Mouse (Mus musculus): ENCODE results near the gene Asic2.

Asic2 gene

DNA sequence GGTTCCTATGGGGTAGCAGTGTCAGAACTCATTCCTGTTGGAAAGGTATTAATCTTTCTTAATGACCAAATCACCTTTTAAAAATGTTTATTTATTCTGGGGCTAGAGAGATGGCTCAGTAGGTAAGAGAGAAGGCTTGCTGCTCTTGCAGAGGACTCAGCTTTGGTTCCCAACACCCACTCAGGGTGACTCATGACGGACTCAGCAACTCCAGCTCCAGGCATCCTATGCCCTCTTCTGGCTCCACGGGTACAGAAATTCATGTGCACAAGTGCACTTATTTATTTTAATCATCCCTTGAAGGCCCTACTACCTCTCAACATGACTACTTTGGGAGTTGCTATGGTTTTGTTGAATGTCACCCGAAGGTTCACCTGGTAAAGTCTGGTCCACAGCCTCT is 780.4 kb downstream of the Asic2 start:
- DNase-seq (ENCODE audit: low spot score), result no peak

DNA sequence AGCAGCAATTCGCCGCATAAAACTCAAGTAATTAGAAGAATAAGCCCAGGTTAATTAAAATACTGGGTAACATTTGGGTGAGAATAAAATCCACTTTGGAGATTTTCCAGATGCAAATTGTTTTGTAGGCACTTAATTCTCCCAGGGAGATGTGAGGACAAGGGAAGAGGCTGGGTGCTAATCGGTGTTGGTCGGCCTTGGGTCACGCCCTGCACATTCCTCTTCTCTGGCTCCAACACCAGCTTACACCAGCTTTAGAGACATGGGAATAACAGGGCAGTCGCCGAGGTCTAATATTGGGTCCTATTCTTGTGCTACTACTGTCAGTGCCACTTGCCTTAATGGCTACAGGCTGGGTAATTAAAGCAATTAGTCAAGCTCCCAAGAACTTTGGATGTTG is 783.5 kb downstream of the Asic2 start:
- no peak for DNase-seq (ENCODE audit: low spot score)

DNA sequence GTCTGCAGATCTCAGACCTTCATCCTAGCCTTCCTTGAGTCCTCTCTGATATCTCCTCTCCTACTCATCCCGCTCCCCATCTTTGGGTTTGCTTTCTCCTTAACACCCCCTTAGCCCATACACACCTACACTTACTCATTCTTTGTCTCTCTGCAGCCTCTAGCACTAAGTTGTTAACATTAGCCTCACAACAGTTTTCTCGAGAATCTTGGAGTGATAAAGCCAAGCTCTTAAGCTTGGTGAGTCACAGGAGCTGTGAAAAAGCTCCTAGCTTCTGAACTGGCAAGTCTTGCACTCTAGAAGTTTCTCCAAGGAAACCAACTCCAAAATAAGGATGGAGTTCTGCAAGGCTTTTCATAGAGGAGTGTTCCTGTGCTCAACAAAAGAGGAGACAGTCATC is 803.4 kb downstream of the Asic2 start:
- no peak for DNase-seq (ENCODE audit: low spot score)

DNA sequence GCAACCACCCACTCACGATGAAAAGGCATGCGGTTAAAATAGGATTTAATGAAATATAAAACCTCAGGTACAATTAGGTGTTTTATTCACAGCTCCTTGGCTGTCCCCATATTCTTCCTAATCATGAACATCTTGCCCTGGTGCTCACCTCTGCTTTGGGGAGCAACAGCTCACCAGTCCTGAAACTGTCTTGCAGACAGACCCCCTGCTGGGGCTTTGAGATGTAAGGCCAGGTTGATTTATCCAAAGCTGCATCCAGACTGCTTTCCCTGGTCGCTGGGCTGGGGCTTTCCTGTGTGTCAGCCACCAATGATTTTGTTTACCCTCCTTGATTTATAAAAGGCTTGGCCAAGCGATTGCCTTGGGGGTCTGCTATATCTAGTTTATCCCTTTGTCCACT is 805.2 kb downstream of the Asic2 start:
- no peak for DNase-seq (ENCODE audit: low spot score)

DNA sequence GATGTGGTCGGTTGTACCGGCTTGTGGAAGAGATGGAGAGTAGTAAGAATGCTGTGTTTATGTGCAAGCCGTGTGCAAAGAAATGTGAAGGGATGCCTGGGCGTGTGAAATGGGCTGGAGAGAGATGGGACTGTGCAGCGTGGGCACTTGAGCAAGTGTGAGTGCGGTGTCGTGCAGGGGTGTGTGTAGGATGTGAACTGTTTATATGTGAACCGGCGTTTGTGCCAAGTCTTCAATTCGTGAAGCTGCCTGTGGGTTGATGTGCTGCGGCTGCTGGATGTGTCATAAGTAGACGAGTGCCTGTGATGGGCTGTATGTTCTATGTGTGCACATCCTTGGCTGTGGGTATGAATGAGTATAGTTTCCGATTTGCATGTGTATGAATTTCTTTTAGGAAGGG is 814.4 kb downstream of the Asic2 start:
- DNase-seq (ENCODE audit: low spot score), result no peak

DNA sequence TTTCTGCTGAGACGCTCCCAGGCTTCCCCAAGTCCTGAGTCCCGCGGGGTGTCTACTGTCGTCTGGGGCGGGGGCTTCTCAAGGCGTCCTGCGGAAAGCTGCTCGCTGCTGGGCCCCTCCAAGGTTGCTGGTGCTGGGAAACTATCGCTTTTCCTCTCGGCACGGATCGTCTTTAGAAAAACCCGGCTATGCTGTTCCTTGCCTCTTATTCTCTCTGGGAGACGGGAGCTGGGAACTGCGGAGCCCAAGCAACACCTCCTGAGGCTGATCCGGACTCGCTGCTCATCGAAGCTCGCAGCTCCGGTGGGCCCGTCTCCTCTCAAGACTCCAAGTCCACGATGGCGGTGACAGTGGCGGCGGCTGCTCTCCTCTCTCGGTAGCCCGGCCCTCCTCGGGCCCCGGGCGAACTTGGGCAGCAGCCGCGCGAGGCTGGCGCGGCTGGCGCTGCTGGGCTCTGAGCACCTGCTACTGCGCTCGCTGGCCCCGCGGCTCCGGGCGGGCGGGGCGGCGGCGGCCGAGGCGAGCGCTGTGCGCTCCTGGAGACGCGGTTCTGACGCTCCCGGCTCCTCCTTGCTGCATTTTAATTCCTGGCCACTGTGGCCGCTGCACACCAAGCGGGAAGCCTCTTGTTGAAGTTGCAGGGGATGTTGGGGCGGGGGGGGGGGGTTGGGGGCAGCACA is 815.0 kb downstream of the Asic2 start:
- DNase-seq (ENCODE audit: low spot score), result no peak

DNA sequence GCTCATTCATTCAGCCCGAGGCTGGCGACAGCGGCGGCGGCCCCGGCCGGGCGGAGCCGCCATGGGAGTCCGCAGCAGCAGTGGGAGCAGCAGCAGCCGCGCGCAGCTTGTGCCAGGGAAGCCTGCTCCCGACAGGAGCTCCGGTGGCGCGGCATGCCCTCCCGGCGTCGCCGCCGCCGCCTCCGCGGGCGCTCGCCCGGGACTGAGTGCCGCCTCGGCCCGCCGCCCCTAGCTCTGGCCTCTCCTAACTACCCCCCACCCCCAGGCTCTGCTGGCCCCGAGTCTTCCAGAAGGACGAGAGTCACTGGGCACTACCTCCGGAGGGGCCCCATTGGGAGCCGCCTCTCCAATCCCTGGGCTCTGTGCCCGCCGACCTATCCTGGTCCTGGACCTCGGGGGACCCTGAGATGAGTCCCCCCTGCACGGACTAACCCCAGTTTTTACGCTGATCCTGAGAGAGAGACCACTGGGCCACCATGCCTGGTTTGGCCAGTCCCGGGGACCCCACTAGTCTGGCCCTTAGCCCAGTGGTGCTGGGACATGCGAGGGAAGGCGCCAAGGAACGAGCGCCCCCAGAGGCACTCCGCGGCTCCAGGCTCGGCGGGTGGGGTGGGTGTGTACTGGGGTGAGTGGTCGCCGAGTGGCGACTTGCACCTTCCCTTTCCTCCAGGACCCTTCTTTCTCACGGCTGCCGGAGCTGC is 815.6 kb downstream of the Asic2 start:
- no peak for DNase-seq (ENCODE audit: low spot score)

DNA sequence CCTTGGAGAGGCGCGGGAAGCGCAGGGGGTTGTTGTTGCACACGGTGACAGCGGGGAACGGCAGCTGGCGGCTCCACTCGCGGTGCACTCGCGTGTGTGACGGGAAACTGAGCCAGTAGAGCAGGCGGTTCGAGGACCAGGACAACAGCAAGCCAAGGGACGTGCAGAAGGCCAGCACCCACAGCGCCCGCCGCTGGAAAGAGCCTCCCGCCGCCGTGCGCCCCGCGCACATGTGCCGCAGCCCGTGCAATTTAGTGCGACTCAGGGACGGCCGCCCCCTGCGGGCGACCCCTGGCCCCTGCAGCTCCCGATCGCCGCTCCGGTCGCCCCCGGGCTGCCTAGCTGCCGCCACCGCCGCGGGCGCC is 816.3 kb downstream of the Asic2 start:
- DNase-seq (ENCODE audit: low spot score), result no peak

DNA sequence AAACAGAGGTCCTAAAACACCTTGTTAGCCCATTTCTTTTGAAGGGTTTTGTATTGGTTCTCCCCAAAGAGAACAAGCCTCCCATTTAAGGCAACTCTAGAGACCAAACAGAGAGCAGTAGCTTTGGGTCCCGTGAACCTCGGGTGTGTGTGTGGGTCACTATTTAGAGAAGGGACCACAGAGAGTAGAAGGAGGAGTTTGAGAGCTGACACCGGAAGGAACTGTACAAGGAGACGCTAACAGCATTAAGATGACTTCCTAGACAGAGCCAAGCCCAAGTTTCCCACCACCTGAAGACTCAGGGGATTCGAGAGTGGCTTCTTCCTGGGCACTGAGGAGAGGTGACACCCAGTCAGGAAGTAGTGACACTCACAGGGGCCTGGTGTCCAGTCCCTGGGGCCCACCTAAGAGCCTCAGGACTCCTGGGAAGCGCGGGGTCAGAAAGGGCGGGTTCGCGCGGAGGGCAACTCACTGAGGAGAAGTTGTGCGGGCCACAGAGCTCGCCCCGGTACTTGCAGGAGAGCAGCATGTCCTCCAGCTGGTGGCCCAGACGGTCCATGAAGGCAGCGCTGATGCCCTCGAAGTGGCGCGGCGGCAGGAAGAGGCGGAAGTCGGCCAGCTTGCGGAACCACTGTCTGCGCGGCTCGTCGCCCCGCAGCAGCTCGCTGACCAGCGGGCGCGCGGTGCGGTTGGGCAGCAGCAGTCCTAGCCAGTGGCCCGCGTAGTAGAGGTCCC is 816.8 kb downstream of the Asic2 start:
- DNase-seq (ENCODE audit: low spot score), result no peak

DNA sequence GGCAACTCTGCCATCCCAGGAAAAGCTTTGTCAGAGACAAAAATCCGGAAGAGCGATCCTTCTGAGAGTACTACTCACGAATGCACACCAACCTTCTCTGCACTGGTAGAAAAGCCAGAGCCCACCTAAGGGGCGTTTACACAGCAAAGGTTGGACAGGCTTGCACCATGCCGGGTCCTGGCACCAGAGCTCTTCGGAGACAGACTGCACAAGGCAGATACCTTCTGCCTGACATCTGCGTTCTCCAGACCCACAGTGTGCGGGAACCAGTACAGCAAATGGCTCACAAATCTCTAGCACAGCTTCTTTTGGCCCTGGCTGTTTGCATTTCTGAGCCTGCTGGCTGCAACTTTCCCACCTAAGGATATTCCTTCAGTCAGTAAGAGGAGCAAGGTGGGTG is 817.6 kb downstream of the Asic2 start:
- no peak for DNase-seq (ENCODE audit: low spot score)

DNA sequence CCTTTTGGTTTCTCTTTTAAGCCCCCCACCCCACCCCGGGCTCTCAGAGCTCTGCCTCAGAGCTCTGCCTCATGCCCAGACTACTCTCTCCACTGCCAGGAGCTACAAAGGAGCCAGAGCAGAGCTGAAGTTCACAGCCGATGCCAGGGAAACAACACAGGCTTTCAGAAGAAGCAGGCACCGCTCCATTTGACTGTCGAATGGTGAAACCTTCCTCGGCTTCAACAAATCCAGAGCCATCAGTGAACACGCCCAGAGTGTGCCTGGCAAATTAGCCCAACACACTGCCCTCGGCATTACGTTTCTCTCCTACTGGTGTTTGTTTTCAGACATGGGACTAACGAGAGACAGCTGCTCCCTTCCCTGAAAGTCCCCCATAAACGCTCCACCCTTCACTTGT is 819.8 kb downstream of the Asic2 start:
- no peak for DNase-seq (ENCODE audit: low spot score)

DNA sequence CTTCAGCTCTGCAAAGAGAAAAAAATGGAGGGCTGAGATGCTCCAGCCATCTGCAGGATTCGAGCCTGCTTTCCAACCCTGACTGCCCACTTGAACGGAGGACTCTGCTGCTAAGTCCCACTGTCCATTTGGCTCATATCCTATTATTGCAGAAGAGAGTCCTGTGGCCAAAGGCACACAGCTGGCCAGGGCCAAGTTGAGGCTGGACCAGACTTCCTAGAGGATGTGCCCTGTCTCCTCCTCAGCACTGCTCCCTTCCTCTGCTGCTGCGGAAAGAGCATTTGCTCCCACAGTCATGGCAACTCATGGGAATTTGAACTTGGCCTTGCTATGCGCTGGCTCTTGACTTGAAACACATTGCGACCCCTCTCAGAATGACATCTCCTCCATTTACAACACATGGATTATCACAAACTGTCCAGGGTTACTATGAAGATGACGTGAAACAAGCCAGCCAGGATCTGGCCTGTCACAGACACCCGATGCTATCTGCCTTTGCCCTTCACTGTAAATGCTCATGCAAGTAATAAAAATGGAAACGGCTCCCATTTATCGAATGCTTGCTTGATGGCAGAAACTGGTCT is 821.6 kb downstream of the Asic2 start:
- DNase-seq (ENCODE audit: low spot score), result no peak

DNA sequence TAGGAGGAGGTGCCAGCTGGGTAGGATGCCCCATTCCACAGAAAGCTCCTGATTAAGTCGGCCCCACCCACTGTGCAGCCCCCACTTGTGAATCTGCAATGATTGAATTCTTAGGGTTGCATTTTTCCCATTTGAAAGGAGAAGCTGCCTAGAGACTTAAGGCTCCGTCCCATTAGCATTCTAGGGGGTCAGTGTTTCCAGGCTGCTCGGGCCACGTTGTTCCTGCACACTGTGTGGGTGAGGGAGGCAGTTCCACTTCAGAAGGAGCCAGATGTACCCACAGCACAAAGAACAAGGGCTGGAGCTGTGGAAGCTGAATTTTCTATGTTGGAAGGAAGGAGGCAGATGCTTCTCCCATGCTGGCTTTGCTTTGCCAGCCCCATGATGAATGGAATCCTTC is 833.1 kb downstream of the Asic2 start:
- DNase-seq (ENCODE audit: low spot score), result no peak

DNA sequence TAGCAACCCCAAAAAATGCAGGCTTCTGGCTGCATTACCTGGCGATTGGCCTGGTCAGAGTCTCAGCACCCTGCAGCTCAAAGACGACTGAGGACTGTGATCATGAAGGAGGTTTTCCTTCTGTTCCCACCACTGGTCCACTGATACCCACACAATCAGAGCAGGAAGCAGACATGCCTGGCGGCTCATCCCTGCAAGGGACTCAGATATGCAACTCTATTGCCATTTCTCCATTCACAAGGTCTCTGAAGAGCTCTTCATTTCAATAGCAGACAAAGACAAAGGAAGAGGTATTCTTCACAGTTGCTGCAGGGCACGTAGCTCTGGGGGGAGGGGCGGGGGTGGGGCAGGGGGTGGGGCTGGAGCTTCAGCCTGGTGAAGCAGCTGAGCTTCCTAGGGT is 834.3 kb downstream of the Asic2 start:
- DNase-seq (ENCODE audit: low spot score), result no peak

DNA sequence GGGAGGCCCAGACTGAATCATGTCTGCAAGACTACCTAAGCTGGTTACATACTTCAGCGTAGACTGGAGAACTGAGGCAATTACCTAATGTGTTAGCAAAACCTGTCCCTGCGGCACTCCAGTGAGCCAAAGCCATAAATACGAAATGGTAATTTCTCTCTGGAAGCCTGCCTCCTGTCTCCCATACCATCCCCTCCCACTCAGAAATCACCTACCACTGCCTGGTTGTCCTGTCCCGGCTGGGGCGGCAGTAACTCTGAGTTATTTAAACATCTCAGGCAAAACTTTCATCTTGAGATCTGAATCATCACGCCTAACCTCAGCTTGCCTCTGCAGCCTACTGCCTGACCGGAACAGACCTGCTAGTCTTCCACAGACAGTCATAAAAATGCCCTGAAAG is 835.6 kb downstream of the Asic2 start:
- DNase-seq (ENCODE audit: low spot score), result no peak

DNA sequence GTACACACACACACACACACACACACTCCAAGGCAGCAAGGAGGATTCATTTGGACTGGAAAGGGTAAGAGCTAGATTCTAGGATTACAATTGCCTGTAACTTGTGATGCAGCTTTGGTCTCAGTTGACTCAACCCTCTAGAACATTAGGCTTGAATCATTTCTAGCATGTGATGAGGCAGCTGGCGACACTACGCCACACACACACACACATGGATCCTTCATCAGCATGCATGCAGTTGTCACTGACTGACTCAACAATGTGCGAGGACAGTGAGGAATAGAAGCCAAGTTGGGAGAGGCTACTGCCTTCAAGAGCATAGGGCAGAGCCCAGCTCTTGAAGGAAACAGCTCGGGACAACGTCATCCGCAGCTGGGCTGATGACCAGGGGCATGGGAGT is 843.9 kb downstream of the Asic2 start:
- no peak for DNase-seq (ENCODE audit: low spot score)

DNA sequence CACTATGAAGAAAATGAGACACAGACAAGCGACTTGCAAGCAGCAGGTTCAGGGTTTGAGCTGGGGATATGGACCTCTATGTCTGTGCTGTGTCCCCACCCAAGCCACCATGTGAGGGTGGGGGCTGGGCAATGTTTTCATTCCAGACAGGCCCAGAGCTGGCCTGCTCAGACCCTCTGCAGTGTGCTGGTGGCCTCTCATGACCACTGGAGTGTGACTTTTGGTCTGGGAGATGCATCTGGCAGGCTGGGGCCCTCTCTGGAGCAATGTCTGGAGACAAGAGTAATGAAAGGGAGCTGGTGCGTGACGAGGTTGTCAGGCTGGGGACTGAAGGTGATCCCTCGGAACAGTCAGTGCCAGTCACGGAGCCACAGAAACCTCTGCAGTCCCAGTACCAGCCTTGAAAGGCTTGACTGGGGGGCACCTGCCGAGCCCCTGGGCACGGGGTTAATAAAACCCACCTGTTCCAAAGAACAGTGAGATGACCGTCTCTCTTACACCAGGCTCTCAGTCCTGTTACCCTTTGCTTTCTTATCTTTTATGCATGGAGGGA is 848.2 kb downstream of the Asic2 start:
- no peak for DNase-seq (ENCODE audit: low spot score)

DNA sequence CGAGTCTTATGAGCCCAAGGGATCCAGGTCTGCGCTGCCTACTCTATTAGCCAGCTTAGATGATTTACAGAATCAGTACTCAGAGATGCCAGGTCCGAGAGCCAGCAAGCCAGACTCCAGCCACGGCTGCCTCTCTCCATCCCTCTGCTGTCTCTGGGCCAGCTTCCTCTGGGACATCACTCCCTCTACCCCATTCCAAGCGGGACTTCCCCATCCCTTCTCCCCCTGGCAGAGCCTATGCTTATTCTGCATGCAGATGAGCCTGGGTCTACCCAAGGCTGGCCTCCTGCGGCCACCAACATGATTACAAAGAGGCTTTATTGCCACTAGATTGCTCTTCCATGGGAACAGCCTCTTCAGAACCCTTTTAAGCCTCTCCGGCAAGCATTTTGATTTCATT is 850.2 kb downstream of the Asic2 start:
- DNase-seq (ENCODE audit: low spot score), result no peak

DNA sequence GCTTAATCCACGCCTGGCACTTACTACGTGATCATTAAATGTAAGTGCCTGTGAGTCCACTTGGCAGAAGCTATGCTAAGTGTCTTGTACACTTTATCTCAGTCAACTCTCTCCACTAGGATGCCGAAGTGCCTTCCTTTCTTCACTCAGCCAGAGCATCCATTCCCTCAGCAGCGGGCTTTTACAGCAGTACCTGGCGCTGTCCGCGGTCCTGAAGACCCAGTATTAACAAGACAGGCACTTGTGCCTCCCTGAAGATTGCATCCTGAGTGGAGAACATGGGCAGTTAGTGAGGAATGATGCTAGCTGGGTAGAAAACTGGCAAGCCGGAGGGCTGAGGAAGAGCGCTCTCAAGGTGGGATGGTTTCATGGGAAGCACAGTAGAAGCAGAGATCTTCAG is 852.6 kb downstream of the Asic2 start:
- no peak for DNase-seq (ENCODE audit: low spot score)

DNA sequence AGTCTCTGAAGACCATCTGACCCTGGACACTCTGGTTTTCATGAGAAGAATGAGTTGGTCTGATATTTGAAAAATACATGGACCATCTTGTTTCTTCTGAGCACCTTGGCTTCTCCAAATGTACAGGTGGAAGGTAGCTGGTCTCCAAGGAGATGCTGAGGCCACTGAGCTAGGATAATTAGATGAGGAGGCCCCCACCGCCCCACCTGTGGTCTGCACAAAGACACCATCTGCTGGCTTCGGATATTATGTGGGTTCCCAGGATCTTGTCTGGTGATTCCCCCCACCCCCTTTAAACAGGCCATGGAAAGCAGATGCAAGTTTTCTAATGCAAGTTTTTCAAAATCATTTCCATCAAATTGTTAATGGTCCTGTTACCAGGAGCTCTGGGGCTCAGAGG is 856.6 kb downstream of the Asic2 start:
- no peak for DNase-seq (ENCODE audit: low spot score)

DNA sequence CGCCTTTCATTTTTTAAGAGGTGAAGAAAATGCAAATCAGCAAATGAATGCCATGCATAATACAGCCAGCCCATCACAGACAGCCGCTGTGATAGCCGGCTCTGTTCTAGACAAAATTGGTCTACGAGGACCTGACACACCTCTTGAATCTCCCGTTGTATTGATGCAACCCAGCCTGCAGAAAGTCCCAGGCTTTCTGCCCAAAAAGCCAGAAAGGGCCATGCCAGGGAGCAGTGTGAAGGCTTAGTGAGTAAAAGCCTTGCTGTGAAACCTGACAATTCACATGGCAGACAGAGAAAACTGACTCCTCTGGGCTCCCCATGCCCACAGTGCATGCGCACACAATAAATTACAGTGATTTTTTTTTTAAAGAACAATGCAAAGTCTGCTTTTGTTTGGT is 858.2 kb downstream of the Asic2 start:
- no peak for DNase-seq (ENCODE audit: low spot score)

DNA sequence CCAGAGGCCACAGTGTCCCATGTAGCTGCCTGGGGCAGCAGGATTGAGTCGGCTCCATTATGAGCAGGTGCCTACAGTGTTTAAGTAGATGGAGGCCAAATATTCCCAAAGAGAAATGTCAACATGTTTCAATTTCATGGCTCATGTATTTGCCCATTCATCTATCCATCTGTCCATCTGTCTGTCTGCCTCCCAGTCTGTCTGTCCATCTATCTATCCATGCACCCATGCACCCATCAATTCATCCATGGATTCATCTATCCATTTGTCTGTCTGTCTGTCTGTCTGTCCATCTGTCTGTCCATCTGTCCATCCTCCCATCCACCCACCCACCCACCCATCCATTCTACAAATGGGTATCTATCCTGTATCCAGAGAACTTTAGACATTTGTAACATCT is 861.3 kb downstream of the Asic2 start:
- DNase-seq (ENCODE audit: low spot score), result no peak

DNA sequence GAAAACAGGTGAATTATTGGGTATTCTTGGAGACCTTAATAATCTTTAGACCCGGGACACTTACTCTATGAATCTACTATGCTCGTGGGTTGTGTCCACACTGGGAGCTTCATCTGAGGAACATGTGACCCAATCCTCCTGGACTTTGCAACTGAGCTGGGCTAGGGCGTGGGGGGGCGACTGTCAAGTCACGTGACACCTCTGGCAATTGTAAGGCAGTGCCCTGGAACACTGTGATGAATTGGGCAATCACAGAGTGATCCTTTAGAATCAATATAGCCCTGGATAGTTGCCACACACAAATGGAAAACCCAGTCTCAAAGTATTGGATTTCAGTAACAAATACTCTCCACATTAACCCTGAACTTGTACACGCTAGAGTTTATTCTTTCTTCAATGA is 867.4 kb downstream of the Asic2 start:
- no peak for DNase-seq (ENCODE audit: low spot score)

All from T-cell, adult 2 months (primary cell).